Mouse (Mus musculus): ENCODE results near the gene Zfp511. TPM values are rescaled to one million over a fixed set of nuclear protein-coding genes. Genes with fewer than 3 reads are reported as not detected.

The Zfp511 gene
- 67.6 and 71.5 TPM in 2 replicates for polyA plus RNA-seq (2012; rRNA removed)

DNA sequence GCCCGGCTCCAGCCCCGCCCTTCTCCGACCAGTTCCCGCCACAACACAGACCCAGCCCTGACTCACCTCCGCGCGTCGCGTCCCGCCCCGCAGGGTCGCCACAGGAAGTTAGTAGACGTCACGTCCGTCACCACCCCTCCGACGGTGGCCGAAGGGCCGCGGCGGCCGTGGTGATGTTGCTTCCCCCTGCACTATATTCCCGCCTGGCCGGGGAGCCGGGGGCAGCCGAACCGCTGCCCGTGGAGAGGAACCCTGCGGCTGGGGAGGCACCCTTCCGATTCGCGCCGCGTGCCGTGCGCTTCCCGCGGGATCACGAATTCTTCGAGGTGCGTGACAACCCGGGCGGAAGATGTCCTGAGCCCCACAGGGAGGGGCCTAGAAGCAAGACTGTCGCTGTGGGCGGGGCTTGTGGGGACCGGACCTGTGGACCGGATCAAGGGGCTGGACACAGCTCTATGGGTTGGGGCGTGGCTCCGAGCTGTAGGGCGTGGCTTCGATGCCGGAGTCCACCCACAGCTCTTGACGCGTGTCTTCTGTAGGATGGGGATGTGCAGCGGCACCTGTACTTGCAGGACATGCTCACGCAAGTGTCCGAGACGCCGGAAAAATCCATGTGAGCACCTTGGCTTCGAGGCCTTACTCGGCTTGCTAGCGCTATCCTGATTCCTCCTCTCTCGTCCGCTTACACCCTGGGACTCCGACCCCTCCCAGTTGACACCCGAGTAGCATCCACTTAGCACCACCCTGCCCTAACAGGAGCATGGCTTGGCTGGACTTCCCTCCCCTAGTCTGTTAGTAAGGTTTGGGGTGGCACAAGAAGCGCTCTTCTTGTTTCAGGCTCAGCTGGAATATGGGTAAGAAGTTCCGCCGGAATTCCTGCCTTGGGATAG, at the start of gene Zfp511, which contains the start of gene Tubgcp2:
Gene Zfp511 (plus strand): TSS at position 111 of the 890 bp plus-strand sequence.
Gene Tubgcp2 (minus strand): TSS at position 389 of the 890 bp plus-strand sequence.
- peak; percentile 91 for DNase-seq (ENCODE audit: extremely low spot score in 1 of 2, low spot score in 1 of 2)

- no peak for DNase-seq (ENCODE audit: extremely low spot score in 1 of 2, low spot score in 1 of 2)
These were observed 47.9 kb upstream of the Zfp511 start for GRCm38 (mm10) chr7:139988272-139988671.

GRCm38 (mm10) chr7:139990864-139991394, 45.3 kb upstream of the Zfp511 start:
- no peak for DNase-seq (ENCODE audit: extremely low spot score in 1 of 2, low spot score in 1 of 2)

- DNase-seq (ENCODE audit: extremely low spot score in 1 of 2, low spot score in 1 of 2) = no peak
These were observed 43.8 kb upstream of the Zfp511 start, which contains the start of gene Adam8 for GRCm38 (mm10) chr7:139992406-139992805. Gene Adam8 (minus strand): TSS chr7:139992562.

DNA sequence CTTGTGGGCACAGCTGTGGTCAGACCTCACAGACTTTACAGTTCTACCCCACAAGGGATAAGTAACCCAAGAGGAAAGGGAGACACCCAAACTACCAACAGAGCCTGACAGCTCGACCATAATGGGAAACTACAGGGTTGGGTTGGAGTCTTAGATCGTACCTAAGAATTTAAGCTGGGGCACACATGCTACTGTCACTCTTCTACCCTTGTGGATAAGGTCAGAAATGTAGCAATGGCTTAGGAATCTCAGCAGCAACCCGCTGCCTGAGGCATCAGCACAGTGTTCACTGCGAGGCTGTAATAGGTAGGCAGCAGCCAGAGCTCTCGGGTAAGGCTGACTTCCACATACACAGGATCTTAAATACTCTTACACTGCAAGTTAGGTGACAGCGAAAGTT, 42.7 kb upstream of the Zfp511 start:
- DNase-seq (ENCODE audit: extremely low spot score in 1 of 2, low spot score in 1 of 2) = no peak

DNA sequence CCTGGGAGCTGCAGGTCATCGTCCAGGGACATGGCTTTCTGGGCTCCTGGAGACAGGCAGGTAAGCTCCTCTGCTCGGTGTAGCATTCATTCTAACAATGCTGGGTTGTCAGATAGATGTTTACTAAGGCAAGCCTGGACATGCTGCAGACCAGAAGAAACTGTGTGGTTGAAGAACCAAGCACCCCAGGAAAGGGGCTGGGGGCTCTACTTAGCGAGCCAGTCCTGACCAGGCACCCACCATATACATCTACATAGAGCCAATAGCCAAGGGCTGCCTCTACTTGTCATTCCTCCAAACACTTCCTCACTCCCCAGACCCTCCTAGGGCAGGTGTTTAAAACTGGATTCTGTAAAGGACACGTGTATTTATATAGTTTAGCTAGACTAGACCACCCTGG, 42.0 kb upstream of the Zfp511 start:
- DNase-seq (ENCODE audit: extremely low spot score in 1 of 2, low spot score in 1 of 2) = no peak

GRCm38 (mm10) chr7:139994676-139995075, 41.5 kb upstream of the Zfp511 start:
- peak; percentile 37 to 86 for DNase-seq (ENCODE audit: extremely low spot score in 1 of 2, low spot score in 1 of 2)

DNA sequence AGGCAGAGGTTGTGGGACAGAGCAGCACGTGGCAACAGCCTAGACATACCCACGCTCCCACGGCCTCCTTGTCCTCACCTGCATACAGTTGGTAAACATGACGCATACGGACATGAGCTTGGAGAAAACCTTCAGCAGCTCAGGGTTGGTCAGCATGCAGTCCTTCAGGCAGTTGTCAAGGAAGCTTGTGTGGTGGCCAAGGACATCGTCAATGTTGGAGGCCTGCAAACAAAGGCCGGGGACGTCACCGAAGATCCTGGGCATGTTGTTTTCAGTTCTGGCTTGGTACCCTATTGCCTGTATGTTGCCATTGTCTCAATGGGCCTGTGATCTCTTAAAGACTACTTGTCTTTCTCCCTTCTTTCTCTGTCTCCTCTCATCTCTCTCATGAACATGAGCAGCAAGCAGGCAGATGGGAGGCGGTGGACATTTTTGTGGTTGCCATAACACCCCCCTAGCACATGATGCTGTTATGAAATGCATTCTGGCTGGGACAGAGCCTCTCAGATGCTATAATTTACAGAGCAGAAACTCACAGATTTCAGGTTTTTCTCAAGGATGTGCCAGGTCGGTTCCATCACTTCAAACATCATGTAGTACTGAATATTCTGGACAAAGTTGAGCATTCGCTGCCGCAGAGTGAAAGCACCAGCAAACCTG, 37.4 kb upstream of the Zfp511 start:
- DNase-seq (ENCODE audit: extremely low spot score in 1 of 2, low spot score in 1 of 2) = peak in 1 of 2 experiments; percentile 61

DNA sequence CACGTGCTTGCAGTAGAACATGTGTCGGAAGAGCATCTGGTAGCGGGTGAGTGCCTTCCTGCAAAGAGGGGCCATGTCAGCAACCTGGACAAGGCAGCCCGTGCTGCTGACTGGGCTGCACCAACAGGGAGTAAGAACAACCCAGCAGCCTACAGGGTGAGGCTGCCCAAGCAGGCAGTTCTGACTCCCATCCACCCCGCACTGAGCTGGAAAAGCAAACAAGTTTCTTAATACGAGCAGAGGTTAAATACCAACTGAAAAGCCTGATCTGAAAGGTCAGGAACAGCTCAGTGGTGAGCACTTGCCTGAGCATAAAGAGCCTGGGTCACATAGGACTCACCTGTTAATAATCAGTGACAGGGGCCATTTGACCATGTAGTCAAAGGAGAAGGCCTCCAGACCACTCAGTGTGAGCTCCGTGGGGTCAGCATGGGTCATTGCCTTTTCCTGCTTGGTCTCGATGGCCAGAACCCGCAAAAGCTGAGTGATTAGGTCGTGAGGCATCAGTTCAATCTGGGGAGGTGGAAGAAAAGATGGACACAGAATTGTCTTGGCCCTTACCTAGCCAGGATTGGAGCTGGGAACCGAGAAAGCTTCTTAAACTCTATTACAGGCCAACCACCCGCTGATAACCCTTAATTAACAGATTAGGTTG, 35.0 kb upstream of the Zfp511 start:
- DNase-seq (ENCODE audit: extremely low spot score in 1 of 2, low spot score in 1 of 2) = no peak

- no peak for DNase-seq (ENCODE audit: extremely low spot score in 1 of 2, low spot score in 1 of 2)
These were observed 31.5 kb upstream of the Zfp511 start for GRCm38 (mm10) chr7:140004666-140005065.

DNA sequence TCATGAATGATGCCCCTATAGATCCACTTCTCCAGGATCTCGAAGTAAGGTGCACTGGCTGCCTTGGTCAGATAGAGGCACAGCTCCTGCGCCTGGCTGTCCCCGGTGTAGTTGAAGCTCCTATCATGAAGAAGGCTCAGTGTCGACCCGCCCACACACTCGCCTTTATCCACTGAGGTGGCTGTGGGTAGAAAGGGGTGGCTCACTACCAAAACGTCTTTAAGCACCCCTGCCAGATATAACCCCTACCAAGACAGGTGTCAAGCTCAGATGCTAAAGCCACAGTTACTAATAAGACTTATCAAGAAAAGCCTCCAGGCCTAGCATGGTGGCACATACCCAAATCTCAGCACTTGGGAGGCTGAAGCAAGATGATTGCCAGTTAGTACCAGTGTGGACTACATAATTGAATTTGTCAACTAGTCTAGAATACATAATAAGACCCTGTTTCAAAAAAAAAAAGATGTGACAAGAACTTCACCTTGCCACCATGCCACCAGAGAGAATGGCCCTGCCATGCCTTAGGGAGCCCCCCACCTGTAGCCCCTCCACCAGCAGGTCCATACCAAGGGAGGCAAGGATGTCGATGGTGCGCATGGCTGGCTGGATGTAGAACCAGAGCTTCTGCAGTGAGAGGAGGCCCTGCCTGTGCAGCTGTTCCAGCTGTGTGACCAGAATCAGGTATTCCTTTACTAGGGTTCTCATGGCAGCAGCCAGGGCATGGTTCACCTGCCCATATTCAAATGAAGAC, 29.2 kb upstream of the Zfp511 start:
- DNase-seq (ENCODE audit: extremely low spot score in 1 of 2, low spot score in 1 of 2) = no peak

GRCm38 (mm10) chr7:140007781-140008180, 28.4 kb upstream of the Zfp511 start:
- no peak for DNase-seq (ENCODE audit: extremely low spot score in 1 of 2, low spot score in 1 of 2)

DNA sequence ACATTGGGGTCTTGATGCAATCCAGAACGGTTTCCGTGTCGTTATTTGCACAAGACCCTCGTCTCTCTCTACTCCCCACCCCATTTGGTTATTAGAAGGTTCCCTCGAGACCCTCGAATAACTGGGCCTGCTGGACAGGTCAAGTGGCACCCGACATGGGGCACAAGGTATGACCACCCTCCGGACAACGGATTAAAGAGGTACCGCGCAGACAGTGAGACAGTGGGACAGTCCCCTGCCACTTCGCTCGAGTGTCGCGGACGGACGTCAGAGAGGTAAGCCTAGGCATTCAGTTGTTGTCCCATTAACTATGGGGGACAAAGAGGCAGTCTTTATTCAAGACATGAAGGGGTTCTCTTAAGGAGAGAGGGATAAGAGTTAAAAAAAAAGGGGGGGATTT, 24.9 kb upstream of the Zfp511 start:
- no peak for DNase-seq (ENCODE audit: extremely low spot score in 1 of 2, low spot score in 1 of 2)

- DNase-seq (ENCODE audit: extremely low spot score in 1 of 2, low spot score in 1 of 2) = no peak
These were observed 4.4 kb upstream of the Zfp511 start for GRCm38 (mm10) chr7:140031771-140032170.

DNA sequence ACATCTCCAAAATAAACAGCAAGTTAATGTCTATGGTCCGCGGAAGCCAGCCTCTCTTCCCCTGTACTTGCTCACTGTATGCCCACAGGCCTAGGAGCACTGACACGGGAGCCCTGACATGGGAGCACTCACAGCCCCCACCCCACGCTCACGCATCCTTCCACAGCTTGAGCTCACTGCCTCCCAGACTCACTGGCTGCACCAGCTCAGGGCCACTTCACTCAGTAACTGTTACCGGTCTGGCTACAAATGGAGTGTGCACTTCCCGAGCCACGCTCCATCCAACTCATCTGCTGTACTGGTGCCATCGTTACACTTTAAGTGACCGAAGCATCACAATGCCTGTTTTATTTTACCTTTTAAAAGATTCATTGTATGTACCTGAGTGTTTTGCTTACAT, 3.8 kb upstream of the Zfp511 start:
- DNase-seq (ENCODE audit: extremely low spot score in 1 of 2, low spot score in 1 of 2) = no peak

- DNase-seq (ENCODE audit: extremely low spot score in 1 of 2, low spot score in 1 of 2) = no peak
These were observed 2.8 kb upstream of the Zfp511 start for GRCm38 (mm10) chr7:140033386-140033785.

DNA sequence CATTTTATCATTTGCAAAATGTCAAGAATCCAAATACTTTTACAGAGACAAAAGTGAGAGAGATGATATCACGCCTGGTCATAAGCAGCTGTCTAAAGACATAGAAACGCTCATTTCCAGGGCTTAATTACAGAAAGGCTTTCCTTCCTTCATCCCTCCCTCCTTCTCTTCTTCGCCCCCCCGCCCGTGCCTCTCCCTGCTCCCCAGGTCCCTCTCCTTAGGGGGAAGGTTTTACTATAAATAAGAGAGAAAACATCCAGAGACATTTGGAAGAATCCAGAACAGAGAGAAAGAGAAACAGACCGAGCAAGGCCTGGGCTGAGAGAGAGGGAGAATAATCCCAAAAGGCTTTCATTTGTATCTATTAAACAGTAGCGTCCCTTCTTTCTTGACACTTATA, 735 bp upstream of the Zfp511 start:
- DNase-seq (ENCODE audit: extremely low spot score in 1 of 2, low spot score in 1 of 2) = no peak

DNA sequence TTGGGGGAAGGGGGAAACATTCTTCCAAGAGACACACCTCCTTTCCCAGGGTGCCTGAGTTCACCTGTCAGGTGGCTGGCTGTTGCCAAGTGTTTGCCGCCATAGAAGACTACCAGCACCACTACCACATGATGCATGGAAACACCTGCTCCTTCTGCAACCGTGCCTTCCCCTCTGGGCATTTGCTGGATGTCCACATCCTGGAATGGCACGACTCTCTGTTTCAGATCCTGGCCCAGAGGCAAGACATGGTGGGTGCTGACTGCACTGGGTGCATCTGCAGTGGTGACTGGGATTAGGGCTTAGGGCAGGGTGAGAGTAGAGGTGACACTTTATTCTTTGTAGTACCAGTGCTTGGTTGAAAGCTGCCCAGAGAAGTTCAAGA, 972 bp downstream of the Zfp511 start:
- no peak for DNase-seq (ENCODE audit: extremely low spot score in 1 of 2, low spot score in 1 of 2)

DNA sequence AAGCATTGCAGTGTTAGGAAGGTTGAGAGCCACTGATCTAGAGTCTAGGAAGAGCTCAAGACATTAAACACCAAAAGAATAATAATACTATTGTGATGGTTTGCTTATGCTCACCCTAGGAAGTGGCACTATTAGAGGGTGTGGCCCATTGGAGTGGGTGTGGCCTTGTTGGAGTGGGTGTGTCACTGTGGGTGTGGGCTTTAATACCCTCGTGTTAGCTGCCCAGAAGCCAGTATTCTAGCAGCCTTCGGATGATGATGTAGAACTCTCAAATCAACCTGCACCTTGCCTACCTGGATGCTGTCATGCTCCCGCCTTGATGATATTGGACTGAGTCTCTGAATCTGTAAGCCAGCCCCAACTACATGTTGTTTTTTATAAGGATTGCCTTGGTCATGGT, 6.5 kb downstream of the Zfp511 start:
- no peak for DNase-seq (ENCODE audit: extremely low spot score in 1 of 2, low spot score in 1 of 2)

DNA sequence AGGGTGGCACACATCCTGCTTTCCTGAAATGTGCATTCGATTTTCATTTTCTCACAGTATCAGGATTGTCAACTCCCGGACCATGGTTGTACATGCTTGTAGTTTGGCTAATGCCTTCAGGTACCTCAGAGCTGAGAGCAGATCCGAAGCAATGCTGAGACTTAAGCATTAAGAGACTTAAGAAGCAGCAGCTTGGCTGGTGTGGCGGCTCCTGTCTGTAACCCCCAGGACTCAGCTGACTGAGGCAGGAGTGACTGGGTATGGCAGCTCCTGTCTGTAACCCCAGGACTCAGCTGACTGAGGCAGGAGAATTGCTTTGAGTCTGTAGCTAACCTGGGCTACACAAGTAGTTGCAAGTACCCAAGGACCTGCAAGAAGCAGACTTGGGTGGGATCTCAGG, 9.4 kb downstream of the Zfp511 start:
- no peak for DNase-seq (ENCODE audit: extremely low spot score in 1 of 2, low spot score in 1 of 2)

All from frontal cortex, adult 2 months (tissue).